Mouse (Mus musculus): ENCODE data around the gene Gm17535. TPM values are rescaled to one million over a fixed set of nuclear protein-coding genes. Genes with fewer than 3 reads are reported as not detected.
"Not testable (repeated sequence)": the region's sequence is repeated elsewhere in the genome, so short reads cannot be mapped to it uniquely, and the experiment has no call there.

The Gm17535 gene
- polyA plus RNA-seq, 1 experiment = not detected

- 50% methylated on average over 1 of the region's 9 CpGs for WGBS
- not testable (repeated sequence) for H3K4me3 ChIP-seq (replicated peaks; ENCODE audit: control insufficient read depth, low read depth, low read length); H3K4me1 ChIP-seq (ENCODE audit: control insufficient read depth, insufficient read depth, low read length); H3K27ac ChIP-seq (ENCODE audit: control insufficient read depth, insufficient read depth, low read depth, low read length, poor library complexity)
Measured at GRCm38 (mm10) chr9:3017108-3017507, 17.3 kb upstream of the Gm17535 start, which contains the start of gene Gm10719. Gm10719 (plus strand) TSS chr9:3017408.

DNA sequence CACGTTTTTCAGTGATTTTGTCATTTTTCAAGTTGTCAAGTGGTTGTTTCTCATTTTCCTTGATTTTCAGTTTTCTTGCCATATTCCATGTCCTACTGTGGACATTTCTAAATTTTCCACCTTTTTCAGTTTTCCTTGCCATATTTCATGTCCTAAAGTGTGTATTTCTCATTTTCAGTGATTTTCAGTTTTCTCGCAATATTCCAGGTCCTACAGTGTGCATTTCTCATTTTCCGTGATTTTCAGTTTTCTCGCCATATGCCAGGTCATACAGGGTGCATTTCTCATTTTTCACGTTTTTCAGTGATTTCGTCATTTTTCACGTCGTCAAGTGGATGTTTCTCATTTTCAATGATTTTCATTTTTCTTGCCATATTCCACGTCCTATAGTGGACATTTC is 15.5 kb upstream of the Gm17535 start:
- not testable (repeated sequence) for H3K4me1 ChIP-seq (ENCODE audit: control insufficient read depth, insufficient read depth, low read length); H3K4me3 ChIP-seq (replicated peaks; ENCODE audit: control insufficient read depth, low read depth, low read length); H3K27ac ChIP-seq (ENCODE audit: control insufficient read depth, insufficient read depth, low read depth, low read length, poor library complexity)
- WGBS = 63% methylated on average over 9 of the region's 9 CpGs

DNA sequence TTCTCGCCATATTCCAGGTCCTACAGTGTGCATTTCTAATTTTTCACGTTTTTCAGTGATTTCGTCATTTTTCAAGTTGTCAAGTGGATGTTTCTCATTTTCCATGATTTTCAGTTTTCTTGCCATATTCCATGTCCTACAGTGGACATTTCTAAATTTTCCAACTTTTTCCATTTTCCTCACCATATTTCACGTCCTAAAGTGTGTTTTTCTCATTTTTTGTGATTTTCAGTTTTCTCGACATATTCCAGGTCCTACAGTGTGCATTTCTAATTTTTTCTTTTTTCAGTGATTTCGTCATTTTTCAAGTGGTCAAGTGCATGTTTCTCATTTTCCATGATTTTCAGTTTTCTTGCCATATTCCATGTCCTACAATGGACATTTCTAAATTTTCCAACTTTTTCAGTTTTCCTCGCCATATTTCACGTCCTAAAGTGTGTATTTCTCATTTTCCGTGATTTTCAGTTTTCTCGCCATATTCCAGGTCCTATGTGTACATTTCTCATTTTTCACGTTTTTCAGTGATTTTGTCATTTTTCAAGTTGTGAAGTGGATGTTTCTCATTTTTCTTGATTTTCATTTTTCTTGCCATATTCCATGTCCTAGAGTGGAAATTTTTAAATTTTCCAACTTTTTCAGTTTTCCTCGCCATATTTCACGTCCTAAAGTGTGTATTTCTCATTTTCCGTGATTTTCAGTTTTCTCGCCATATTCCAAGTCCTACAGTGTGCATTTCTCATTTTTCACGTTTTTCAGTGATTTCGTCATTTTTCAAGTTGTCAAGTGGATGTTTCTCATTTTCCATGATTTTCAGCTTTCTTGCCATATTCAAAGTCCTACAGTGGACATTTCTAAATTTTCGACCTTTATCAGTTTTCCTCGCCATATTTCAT is 14.3 kb upstream of the Gm17535 start:
- H3K27ac ChIP-seq (ENCODE audit: control insufficient read depth, insufficient read depth, low read depth, low read length, poor library complexity); H3K4me1 ChIP-seq (ENCODE audit: control insufficient read depth, insufficient read depth, low read length); H3K4me3 ChIP-seq (replicated peaks; ENCODE audit: control insufficient read depth, low read depth, low read length): not testable (repeated sequence)
- WGBS = 74% methylated on average over 17 of the region's 19 CpGs

- 68% methylated on average over 11 of the region's 13 CpGs for WGBS
- H3K4me3 ChIP-seq (replicated peaks; ENCODE audit: control insufficient read depth, low read depth, low read length); H3K27ac ChIP-seq (ENCODE audit: control insufficient read depth, insufficient read depth, low read depth, low read length, poor library complexity); H3K4me1 ChIP-seq (ENCODE audit: control insufficient read depth, insufficient read depth, low read length): not testable (repeated sequence)
Measured at GRCm38 (mm10) chr9:3022316-3023008, 11.9 kb upstream of the Gm17535 start.

DNA sequence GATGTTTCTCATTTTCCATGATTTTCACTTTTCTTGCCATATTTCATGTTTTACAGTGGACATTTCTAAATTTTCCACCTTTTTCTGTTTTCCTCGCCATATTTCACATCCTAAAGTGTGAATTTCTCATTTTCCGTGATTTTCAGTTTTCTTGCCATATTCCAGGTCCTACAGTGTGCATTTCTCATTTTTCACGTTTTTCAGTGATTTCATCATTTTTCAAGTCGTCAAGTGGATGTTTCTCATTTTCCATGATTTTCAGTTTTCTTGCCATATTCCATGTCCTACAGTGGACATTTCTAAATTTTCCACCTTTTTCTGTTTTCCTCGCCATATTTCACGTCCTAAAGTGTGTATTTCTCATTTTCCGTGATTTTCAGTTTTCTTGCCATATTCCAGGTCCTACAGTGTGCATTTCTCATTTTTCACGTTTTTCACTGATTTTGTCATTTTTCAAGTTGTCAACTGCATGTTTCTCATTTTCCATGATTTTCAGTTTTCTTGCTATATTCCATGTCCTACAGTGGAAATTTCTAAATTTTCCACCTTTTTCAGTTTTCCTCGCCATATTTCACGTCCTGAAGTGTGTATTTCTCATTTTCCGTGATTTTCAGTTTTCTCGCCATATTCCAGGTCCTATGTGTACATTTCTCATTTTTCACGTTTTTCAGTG is 11.0 kb upstream of the Gm17535 start, which contains the start of gene Gm10718:
Gene Gm10718, plus strand, starts transcription at position 236 of the 673 bp plus-strand sequence.
- 69% methylated on average over 12 of the region's 13 CpGs for whole genome bisulfite sequencing
- not testable (repeated sequence) for H3K27ac ChIP-seq (ENCODE audit: control insufficient read depth, insufficient read depth, low read depth, low read length, poor library complexity); H3K4me3 ChIP-seq (replicated peaks; ENCODE audit: control insufficient read depth, low read depth, low read length); H3K4me1 ChIP-seq (ENCODE audit: control insufficient read depth, insufficient read depth, low read length)

- WGBS = 73% methylated on average over 16 of the region's 16 CpGs
- H3K4me3 ChIP-seq (replicated peaks; ENCODE audit: control insufficient read depth, low read depth, low read length); H3K27ac ChIP-seq (ENCODE audit: control insufficient read depth, insufficient read depth, low read depth, low read length, poor library complexity); H3K4me1 ChIP-seq (ENCODE audit: control insufficient read depth, insufficient read depth, low read length): not testable (repeated sequence)
Measured at GRCm38 (mm10) chr9:3023985-3024648, 10.3 kb upstream of the Gm17535 start.

- not testable (repeated sequence) for H3K4me1 ChIP-seq (ENCODE audit: control insufficient read depth, insufficient read depth, low read length); H3K4me3 ChIP-seq (replicated peaks; ENCODE audit: control insufficient read depth, low read depth, low read length); H3K27ac ChIP-seq (ENCODE audit: control insufficient read depth, insufficient read depth, low read depth, low read length, poor library complexity)
- 64% methylated on average over 12 of the region's 12 CpGs for WGBS
Measured at GRCm38 (mm10) chr9:3024912-3025467, 9.4 kb upstream of the Gm17535 start, which contains the start of gene Gm10717. Gm10717 (plus strand) TSS chr9:3025417.

DNA sequence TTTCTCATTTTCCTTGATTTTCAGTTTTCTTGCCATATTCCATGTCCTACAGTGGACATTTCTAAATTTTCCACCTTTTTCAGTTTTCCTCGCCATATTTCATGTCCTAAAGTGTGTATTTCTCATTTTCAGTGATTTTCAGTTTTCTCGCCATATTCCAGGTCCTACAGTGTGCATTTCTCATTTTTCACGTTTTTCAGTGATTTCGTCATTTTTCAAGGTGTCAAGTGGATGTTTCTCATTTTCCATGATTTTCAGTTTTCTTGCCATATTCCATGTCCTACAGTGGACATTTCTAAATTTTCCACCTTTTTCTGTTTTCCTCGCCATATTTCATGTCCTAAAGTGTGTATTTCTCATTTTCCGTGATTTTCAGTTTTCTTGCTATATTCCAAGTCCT is 8.7 kb upstream of the Gm17535 start:
- not testable (repeated sequence) for H3K27ac ChIP-seq (ENCODE audit: control insufficient read depth, insufficient read depth, low read depth, low read length, poor library complexity); H3K4me3 ChIP-seq (replicated peaks; ENCODE audit: control insufficient read depth, low read depth, low read length); H3K4me1 ChIP-seq (ENCODE audit: control insufficient read depth, insufficient read depth, low read length)
- WGBS = 69% methylated on average over 5 of the region's 6 CpGs

GRCm38 (mm10) chr9:3026136-3026535 is 8.3 kb upstream of the Gm17535 start:
- H3K4me3 ChIP-seq (replicated peaks; ENCODE audit: control insufficient read depth, low read depth, low read length); H3K4me1 ChIP-seq (ENCODE audit: control insufficient read depth, insufficient read depth, low read length); H3K27ac ChIP-seq (ENCODE audit: control insufficient read depth, insufficient read depth, low read depth, low read length, poor library complexity): not testable (repeated sequence)
- 71% methylated on average over 5 of the region's 5 CpGs for WGBS

- not testable (repeated sequence) for H3K4me1 ChIP-seq (ENCODE audit: control insufficient read depth, insufficient read depth, low read length); H3K27ac ChIP-seq (ENCODE audit: control insufficient read depth, insufficient read depth, low read depth, low read length, poor library complexity); H3K4me3 ChIP-seq (replicated peaks; ENCODE audit: control insufficient read depth, low read depth, low read length)
- WGBS = 63% methylated on average over 9 of the region's 9 CpGs
Measured at GRCm38 (mm10) chr9:3026741-3027140, 7.7 kb upstream of the Gm17535 start.

GRCm38 (mm10) chr9:3027200-3027599 is 7.2 kb upstream of the Gm17535 start:
- WGBS = 64% methylated on average over 9 of the region's 9 CpGs
- not testable (repeated sequence) for H3K4me1 ChIP-seq (ENCODE audit: control insufficient read depth, insufficient read depth, low read length); H3K27ac ChIP-seq (ENCODE audit: control insufficient read depth, insufficient read depth, low read depth, low read length, poor library complexity); H3K4me3 ChIP-seq (replicated peaks; ENCODE audit: control insufficient read depth, low read depth, low read length)

DNA sequence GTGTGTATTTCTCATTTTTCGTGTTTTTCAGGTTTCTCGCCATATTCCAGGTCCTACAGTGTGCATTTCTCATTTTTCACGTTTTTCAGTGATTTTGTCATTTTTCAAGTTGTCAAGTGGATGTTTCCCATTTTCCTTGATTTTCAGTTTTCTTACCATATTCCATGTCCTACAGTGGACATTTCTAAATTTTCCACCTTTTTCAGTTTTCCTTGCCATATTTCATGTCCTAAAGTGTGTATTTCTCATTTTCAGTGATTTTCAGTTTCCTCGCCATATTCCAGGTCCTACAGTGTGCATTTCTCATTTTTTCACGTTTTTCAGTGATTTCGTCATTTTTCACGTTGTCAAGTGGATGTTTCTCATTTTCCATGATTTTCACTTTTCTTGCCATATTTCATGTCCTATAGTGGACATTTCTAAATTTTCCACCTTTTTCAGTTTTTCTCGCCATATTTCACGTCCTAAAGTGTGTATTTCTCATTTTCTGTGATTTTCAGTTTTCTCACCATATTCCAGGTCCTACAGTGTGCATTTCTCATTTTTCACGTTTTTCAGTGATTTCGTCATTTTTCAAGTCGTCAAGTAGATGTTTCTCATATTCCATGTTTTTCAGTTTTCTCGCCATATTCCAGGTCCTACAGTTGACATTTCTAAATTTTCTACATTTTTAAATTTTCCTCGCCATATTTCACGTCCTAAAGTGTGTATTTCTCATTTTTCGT is 5.0 kb upstream of the Gm17535 start:
- H3K4me3 ChIP-seq (replicated peaks; ENCODE audit: control insufficient read depth, low read depth, low read length); H3K4me1 ChIP-seq (ENCODE audit: control insufficient read depth, insufficient read depth, low read length); H3K27ac ChIP-seq (ENCODE audit: control insufficient read depth, insufficient read depth, low read depth, low read length, poor library complexity): not testable (repeated sequence)
- WGBS = 59% methylated on average over 14 of the region's 16 CpGs

Data from bone marrow, adult 2 months (tissue).